Mouse (Mus musculus) embryo, embryonic 10.5 days (tissue): ENCODE measurements around the gene Gna13.

ENCODE experiments used
- DNase-seq: peaks from one replicate; pipeline ENCODE4 v3.0.0-alpha.2; 2015; ENCODE audit warnings: low spot score

Gna13 gene

DNA sequence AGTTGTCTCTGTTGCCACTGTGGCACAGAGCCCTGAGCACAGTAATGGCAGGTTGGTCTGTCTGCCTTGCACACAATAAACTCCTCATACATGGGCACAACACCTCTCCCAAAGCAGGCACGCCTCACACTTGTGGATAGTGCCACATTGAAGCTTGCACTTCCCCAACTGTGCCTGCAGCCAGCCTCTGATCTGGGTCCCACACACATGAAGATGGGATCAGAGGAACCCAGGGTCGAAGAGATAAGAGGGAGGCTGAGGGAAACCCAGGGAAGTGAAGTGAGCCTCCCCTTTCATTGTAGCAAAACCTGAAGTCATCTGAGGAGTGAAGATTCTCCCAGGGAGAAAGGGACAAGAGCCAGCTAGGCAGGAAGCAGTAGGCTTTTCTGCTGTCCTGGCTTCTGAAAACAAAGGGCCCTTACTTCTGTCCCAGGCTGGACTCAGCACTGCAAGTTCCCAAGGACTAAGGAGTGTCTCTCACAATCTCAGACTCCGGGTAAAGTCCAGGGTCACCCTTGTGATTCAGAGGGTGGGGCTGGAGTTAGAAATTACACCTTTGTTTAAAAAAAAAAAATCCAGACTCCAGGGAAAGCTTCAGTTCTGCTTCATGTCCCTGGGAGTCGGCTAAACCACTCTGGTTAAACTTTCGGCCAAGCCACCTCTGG, 12.8 kb upstream of the Gna13 start:
- DNase-seq, result no peak

DNA sequence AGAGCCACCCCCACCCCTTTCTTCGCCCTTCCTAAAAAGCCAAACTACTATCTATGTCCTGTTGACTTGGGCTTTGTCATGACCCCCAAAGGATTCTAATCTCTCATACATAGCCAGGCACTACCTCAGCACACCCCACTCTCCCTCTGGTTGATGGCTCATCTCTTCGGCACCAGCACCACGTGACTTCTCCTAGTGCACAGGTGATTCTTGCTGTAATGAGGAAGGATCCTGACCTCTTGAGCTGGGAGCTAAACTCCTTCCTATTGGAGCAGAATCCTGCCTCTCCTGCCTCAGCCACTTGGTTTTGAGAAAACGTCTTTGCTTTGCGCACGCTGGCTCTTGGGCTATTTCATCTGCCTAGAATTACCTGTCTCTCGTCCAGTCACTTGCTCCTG, 12.3 kb upstream of the Gna13 start:
- no peak for DNase-seq

DNA sequence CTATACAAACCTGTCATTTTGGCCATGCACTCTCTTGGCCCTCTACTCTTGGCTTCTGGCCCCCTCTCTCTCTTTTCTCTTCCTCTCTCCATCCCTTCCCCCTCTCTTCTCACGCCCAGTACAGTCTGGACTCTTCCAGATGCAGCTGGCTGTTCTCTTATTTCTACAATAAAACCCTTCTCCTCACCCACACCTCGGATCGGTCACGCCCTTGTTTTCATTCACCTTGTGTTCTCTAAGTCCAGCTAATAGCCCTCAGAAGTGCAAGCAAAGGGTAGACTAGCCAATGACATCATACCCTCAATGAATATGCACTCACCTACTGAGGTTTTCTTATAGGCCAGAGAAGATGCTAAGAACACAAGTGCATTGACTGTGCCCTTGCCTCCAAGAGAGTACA, 11.1 kb upstream of the Gna13 start:
- DNase-seq, result no peak

DNA sequence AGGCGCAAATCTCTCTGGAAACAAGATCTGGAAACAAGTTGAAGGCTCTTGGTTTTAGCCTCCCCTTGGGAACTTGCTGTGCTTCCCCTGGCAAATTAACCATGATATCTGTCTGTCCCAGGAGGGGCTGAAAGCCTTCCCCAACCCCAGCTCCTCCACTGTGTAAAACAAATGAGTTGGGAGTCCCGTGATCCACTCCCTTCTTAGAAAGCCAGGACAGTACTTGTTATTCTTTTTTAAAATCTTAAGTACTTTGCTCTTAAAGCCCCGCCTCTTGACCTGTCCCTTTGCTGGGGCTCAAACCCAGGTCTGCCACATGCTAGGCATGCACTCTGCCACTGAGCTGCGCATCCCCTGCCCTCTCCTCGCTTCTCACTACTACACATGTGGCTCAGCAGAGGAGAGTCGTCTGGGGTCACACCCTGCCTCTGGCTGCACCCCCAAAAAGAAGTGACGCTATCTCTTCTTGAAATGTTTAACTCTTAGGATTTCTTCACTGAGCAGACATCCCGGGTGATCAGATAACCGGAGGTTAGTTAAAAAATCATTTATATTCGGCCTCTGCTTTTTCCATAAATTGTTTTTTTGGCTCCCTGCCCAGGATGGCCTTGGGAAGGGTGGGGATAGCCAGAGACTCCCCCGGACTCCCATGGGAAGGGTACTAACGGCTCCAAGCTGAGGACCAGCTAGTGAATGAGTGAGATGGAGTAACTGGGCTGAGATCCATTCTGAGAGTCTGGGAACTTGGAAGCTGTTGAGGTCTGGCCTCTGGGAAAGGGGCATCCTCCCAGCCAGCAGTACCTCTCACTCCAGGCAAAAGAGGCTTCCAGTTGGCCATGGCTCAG, 9.0 kb upstream of the Gna13 start:
- DNase-seq, result no peak

DNA sequence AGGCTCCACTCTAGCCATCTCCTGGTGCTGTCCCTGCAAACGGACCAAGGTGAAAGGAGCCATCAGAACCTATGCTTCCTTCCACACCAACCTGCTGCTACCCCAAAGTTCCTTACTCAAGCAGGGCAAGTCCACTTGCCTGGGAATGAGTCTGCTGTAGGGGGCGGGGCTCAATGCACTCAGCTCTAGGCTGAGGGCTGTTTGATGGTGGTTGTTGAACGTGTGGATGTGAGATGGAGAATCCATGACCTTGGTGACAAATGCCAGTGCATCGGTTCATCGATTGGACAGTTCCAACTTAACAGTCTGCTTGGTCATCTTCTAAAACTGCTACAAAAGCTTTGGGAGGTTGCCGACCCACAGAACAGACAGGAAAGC, 8.4 kb upstream of the Gna13 start:
- DNase-seq, result no peak

DNA sequence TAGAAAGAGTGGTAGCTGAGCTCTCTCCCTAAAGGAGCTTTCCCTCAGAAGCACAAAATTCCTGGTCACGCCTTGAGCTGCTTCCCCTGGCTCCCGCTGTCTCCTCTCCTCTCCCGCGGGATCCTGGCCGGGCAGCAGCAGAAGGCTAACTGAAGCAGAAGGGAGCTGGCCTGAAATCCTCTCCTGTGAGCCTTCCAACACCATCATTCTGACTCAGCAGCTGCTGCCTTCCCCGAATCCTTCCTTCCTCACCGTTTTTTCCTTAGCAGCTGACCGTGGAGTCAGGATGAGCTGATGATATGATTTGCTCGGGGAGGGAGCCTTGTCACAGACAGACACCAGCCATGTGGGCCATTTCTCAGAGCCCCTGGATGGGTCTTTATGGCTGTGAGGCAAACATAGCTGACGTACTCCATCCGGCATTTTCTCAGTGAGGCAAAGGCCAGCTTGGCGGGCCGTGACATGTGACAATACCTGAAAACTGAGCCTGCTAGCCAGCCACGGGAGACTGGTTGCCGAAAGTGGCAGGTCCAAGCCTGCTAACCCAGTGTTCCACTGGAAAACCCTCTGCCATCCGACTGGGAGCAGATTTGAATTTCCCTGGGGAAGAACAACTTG, 6.8 kb upstream of the Gna13 start:
- no peak for DNase-seq

DNA sequence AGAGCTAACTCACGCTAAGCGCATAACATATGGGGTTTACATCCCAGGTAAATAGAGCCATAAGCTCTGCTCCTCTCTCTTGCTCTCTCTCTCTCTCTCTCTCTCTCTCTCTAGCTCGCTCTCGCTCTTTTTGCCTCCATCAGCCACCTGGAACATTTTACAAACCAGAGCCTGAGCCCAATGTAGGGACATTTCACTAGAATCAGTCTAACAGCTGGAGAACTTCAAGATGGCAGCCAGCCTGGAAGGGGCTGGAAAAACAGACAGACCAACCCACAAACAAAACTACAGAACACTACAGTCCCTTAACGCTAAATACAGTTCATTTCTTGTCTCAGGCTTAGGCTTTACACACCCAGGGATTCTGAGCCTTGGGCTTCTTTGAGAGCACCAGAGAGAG, 5.5 kb upstream of the Gna13 start:
- DNase-seq, result no peak

DNA sequence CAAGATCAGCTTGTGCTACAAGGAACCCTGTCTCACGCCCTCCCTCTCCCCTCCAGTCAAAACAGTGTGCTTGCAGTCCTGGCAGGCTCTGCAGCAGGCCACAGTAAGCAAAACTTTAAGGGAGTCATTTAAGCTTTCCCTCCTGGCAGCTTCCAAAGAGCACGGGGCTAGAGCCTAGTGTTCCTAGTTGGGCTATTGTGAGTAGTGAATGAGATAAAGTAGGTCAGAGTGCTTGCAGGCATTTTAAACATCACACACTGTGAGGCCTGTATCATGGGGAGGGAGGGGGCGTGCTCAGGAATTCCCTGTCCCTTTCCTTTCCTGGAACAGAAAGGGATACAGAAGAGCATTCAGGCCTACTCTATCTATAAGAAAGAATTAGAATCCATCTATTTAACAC, 4.1 kb upstream of the Gna13 start:
- peak; percentile 40 for DNase-seq

DNA sequence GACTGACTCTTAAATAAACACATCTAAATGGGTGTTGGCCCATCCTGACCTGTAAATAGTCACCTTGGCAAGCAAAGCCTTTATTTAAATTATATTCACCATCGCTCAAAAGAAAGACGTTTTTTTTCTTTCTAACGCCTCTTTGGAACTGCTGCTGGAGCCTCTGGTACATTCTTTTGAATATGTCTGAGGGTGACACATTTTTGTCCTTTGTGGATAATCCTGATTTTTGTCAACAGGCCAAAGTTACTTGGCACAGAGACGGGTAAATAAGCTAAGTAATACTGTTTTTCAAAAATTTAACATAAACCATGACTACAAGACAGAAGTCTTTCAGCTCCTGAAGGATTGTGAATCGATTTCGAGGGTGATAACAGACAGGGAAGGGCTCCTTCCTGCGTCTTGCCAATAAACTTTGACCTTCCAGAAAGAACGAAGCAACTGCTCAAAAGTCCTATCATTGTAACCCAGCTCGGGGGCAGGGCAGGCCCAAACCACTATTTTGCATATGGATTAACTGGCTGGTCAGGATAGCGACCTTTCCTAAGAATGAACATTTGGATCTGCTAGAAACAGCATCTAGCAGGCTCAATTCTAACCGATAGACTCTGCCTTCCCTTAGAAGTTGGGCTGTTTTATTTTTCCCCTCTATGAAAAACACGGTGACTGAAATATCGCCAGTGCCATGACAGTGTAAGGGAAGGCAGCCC, 3.4 kb upstream of the Gna13 start:
- DNase-seq, result no peak

DNA sequence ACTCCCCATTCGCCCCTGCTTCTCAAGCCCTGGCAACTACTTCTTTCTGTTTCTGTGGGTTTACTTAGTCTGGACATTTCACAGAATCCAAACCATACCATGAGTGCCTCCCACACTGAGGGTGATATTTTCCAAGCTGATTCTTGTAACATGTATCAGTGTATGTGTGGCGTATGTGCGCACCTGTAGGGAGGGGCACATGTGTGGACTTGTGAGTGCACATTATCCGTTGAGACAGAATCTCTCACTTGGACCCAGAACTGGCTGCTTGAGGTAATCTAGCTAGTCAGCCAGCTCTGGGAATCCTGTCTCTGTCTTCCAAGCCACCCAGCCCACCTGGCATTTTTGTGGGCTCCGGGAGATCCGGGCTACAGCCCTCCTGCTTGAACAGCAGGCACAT, 2.5 kb upstream of the Gna13 start:
- no peak for DNase-seq

DNA sequence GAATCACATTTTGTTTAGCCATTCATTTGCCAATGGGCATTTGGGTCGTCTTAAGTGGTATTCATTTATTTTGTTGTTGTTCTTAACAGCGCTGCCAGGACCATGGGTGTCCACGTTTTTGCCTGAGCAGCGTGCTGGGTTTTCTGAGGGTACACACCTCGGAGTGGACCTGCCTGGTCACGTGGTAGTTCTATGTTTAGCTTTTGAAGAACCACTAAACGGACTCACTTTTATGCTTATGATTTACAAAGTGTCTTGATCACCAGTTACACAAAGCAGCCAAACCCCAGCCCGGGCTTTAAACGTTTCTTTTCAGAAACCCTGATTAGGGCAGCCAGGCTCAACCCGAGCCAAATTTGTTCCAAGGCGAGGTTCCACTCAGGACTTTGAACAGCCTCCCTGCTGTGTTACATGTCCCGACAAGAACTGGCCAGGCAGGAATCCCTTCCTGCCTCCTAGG, 2.0 kb upstream of the Gna13 start:
- no peak for DNase-seq

DNA sequence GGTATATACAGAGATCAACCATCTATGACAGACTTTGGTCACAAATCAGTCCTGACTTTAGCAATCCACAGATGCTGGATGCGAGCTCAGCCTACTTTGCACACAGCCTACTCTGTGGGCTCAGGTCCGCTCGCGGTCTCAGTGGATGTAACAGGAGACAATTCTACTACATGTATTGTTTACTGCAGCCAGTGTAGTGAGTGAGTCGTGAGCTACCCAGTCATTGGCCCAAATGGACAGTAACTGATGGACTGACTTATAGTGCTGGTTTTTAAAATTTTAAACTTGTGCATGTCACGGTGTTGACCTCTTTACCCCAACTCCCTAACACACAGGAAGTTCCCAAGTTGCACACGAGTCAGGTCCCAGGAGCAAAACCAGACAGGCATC, 1.4 kb upstream of the Gna13 start:
- no peak for DNase-seq

DNA sequence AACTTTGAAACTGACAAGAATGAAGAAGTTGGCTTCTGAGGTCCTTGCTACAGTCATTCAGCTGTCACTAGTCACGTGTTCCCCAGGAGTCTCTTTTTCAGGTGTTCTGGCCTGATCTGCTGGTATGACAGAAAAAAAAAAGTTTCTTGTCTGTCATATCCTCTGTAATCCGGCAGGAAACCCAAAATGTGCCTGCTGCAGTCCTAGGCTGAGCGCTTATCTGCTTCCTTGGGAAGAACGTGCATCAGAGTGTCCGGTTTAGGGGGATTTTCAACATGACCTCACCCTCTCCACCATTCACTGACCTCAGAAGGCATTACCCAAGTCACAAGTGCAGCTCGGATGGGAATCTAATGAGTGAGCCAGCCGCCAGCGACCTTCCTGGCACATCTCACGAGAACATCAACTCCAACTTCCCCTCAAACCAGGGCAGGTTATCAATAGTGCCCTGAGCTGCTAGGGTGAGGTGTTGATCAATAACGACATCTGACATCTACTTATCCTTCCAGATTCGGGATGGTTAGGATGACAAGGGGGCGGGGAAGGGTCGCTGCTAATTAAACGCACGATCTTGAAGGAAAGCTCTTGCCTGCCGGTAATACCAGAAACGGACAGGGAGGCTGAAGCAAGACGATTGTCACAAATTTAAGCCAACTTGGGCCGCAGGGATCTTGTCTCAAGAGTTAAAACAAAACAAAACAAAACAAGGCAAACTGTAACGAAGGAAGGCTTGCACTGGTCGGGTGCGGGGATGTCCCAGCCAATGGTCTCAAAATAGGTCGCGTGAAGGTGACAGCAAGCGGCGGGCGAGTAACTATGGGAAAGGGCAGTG, 784 bp upstream of the Gna13 start:
- peak; percentile 65 for DNase-seq

DNA sequence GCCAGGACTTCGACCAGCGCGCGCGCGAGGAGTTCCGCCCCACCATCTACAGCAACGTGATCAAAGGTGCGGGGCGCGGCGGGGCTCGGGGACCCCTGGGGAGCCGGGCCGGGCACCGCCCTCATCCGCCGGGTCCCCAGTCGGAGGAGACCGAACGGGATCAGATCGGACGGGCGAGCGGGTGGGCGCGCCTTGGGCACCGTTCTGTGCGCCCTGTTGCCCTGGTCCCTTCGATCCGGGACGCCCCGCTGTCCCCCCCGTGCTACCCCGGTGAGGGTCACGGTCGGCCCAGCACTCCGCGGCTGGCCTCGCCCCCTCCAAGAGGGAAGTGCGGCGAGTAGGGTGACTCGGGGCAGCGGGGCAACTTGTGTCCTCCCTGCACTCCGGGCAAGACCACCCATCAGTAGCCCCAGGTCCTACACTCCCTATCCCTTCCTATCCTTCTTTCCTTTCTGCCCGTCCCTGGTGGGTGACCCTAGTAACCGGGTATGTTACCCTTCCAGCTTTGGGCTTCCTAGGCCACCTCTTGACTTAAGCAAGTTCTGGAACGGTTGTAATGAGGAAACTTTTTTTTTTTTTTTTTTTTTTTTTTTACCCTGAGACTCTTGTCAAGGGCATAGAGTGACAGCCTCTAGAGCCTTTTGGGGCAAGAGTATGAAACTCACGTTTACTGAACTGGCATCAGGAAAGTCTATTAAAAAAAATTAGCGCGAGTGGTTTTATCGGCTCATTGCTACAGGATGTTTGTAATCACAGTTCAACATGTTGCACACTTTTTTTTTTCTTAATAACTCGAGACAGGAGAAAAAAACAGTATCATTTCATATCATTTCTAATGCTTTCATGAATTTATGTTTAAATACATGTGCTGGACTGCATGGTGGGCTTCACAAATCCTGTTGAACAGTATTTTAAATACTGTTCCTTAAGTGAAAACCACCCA, 831 bp downstream of the Gna13 start:
- peak; percentile 46 for DNase-seq

DNA sequence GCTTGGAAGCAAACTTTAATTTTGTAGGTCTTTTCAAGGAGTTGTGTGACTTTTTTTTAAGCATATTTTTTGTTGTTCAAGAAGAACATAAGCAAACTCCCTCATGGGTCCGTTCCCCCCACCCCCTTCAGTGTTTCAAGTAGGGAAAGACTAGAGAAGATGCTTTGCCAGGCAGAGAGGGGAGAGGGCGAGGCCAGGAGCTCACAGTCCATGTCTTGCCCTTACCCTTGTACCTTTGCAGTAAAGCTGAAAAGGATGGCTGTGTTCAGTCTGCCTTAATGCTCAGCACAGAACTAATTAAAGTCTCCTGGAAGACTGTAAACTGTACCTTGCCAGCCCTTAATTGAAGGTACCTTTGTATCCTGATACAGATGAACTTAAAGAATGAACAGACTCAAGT, 1.7 kb downstream of the Gna13 start:
- DNase-seq, result no peak

DNA sequence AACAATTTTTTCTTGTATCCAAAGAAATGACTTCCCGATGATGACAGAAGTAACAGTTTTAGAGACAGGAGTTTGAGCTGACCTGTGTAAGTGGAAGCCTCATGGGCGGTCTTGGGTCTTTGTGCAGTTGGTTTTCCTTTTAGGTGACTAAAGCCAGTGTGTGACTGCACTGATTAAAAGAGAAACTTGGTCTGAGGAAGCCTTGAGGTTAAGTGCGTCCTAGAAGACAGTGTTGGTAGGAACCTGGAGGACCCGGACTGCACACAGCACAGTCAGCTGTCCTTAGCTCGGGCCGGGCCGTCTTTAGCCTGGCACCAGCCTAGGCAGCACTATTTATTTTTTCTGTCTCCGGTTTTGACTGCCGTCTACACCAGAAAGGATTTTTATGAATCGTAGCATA, 2.2 kb downstream of the Gna13 start:
- no peak for DNase-seq

DNA sequence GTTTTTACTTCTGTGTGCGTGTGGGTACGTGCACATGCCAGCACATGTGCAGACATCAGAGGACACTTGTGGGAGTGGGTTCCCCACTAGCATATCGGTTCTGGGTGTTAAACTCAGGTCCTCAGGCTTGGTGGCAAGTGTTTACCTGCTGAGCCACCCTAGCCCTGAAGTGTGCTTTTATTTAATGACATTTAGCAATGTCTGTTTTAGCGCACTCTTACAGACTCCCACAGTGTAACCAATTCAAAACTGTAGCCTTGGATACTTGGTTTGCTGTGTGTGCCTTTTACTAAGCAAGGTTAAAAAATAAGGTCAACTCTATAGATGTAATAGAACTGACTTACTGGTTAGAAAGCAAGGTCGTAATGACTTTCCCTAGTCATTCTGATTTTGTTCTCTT, 3.2 kb downstream of the Gna13 start:
- no peak for DNase-seq

DNA sequence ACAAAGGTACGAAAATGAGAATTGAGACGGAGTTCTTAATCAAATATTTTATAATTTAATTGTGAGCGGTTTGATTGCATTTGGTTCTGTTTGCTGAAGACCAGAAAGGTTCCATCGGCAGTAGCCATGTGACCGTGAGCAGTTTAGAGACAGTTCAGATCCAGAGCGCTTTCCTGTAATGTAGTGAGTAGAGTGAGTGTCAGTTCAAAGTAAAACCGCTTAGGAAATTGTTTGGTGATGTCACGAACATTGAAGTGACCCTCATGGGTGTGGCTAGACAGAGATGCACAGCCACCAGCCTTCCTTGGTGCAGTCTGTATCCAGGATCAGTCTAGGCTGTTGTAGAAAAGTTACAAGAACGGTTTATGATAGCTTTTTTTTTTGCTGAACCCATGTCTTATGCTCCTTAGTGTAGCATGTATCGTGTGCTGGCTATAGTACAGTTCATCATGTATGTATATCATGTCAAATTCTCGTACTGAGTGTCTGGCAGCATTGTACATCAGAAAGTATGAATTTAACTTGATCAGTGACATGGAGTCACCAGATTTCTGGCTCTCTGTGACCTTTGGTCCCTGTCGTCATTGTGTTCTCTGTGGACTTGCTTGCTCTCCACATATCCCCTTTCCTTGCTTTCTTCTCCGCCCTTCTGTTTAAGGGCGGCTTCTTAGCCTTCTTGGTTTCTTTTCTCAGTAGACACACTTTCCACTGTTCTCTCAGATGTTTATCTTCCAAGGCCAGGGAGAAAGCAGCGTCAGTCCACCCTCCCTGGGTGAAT, 4.4 kb downstream of the Gna13 start:
- DNase-seq, result no peak

DNA sequence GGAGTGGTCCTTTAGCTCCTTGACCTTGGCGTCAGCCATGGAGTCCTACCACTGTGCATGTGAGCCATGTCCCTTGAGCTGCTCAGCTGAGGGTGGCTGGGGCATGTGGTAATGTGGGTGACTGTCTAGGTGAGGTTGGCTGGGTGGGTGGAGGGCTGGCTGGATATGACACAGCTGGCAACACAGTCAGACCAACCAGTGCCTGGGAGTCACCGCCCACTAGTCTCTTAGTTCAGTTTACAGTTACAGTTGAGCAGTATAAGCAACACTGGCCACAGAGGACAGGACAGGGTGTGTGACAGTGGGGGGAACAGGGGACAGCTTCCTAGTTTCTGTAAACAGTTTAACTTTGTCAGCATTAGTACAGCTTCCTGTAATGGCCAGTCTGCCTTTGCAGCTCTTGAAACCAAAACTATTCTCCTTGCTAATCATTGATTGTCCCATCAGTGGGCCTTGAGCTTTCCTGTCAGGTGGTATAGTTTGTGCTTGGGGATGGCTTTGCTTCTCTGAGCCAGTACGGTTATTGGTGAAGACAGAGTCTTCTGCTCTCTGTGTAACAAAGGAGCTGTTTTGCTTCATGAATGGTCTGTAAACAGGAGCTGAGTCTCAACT, 6.5 kb downstream of the Gna13 start:
- DNase-seq, result no peak
